Mouse (Mus musculus): ENCODE measurements around the gene Gm49333. TPM values are rescaled to one million over a fixed set of nuclear protein-coding genes. Genes with fewer than 3 reads are reported as not detected.
"Not testable (repeated sequence)": the region's sequence is repeated elsewhere in the genome, so short reads cannot be mapped to it uniquely, and the experiment has no call there.

Gene Gm49333
- polyA plus RNA-seq, 1 experiment from 2014 or later = not detected

GRCm38 (mm10) chr16:20642161-20642560, 30.8 kb downstream of the Gm49333 start:
- no peaks in the 10 kb centered on the region for H3K36me3 ChIP-seq (ENCODE audit: insufficient read depth, low read length)
- no peaks in the 10 kb centered on the region for H3K27me3 ChIP-seq (ENCODE audit: insufficient read depth, low read length)
- H3K27ac ChIP-seq = no peak overlapping the region
- no peaks in the 10 kb centered on the region for H3K4me1 ChIP-seq (replicated peaks; ENCODE audit: insufficient read depth, low read length)
- H3K9me3 ChIP-seq (replicated peaks; ENCODE audit: low read length) = no peaks in the 10 kb centered on the region
- no peak overlapping the region for H3K4me2 ChIP-seq (ENCODE audit: low read length)
- H3K9ac ChIP-seq (ENCODE audit: low read depth, low read length) = no peak overlapping the region
- no peak overlapping the region for H3K4me3 ChIP-seq (replicated peaks; ENCODE audit: low read depth, low read length)
- DNase-seq (ENCODE audit: low spot score) (peak; percentile 83), ATAC-seq (replicated peaks; ENCODE audit: low FRiP score, low read depth) (no peak)
- TF ChIP-seq CTCF (IDR thresholded peaks at IDR 0.05; ENCODE audit: low read depth) = peak; percentile 82
- under 1% methylated on average over 8 of the region's 8 CpGs for WGBS

- H3K4me2 ChIP-seq (ENCODE audit: low read length) = no peak overlapping the region
- no peak overlapping the region for H3K27ac ChIP-seq
- no peaks in the 10 kb centered on the region for H3K36me3 ChIP-seq (ENCODE audit: insufficient read depth, low read length)
- H3K4me3 ChIP-seq (replicated peaks; ENCODE audit: low read depth, low read length) = no peak overlapping the region
- no peaks in the 10 kb centered on the region for H3K4me1 ChIP-seq (replicated peaks; ENCODE audit: insufficient read depth, low read length)
- ATAC-seq (replicated peaks; ENCODE audit: low FRiP score, low read depth) (no peak), DNase-seq (ENCODE audit: low spot score) (no peak)
- WGBS = 87% methylated on average over 7 of the region's 7 CpGs
- H3K27me3 ChIP-seq (ENCODE audit: insufficient read depth, low read length) = no peaks in the 10 kb centered on the region
- no peaks in the 10 kb centered on the region for H3K9me3 ChIP-seq (replicated peaks; ENCODE audit: low read length)
- TF ChIP-seq CTCF (IDR thresholded peaks at IDR 0.05; ENCODE audit: low read depth) = no peak
- no peak overlapping the region for H3K9ac ChIP-seq (ENCODE audit: low read depth, low read length)
These were observed 32.5 kb downstream of the Gm49333 start for GRCm38 (mm10) chr16:20643911-20644310.

GRCm38 (mm10) chr16:20651076-20651946, 39.9 kb downstream of the Gm49333 start, which contains the start of gene Psmd2:
Gene Psmd2, plus strand, starts transcription at chr16:20651652.
- TF ChIP-seq CTCF (IDR thresholded peaks at IDR 0.05; ENCODE audit: low read depth) = 0 out of 2 replicates have a peak, but pooled peaks have one; percentile 25
- WGBS = 2% methylated on average over 46 of the region's 46 CpGs
- peak; percentile 97 for DNase-seq (ENCODE audit: low spot score)
- no peaks in the 10 kb centered on the region for H3K9me3 ChIP-seq (replicated peaks; ENCODE audit: low read length)
- peaks cover 18% of the 10 kb centered on the region for H3K36me3 ChIP-seq (ENCODE audit: insufficient read depth, low read length)
- H3K4me2 ChIP-seq (ENCODE audit: low read length) = peak within 1 kb of the TSS; percentile 64
- H3K4me1 ChIP-seq (replicated peaks; ENCODE audit: insufficient read depth, low read length) = no peaks in the 10 kb centered on the region
- H3K27ac ChIP-seq = peak within 1 kb of the TSS; percentile 75; the same call in 1 of the 2 replicates
- H3K27me3 ChIP-seq (ENCODE audit: insufficient read depth, low read length) = no peaks in the 10 kb centered on the region
- H3K9ac ChIP-seq (ENCODE audit: low read depth, low read length) = peak within 1 kb of the TSS; percentile 87
- H3K4me3 ChIP-seq (replicated peaks; ENCODE audit: low read depth, low read length) = peak within 1 kb of the TSS; percentile 84
- ATAC-seq (replicated peaks; ENCODE audit: low FRiP score, low read depth) = peak; percentile 94

GRCm38 (mm10) chr16:20651947-20652310, 40.5 kb downstream of the Gm49333 start:
- no peak for TF ChIP-seq CTCF (IDR thresholded peaks at IDR 0.05; ENCODE audit: low read depth)
- Histone ChIP-seq H3K4me3 (replicated peaks; ENCODE audit: low read depth, low read length) (peak overlapping the region; percentile 84), H3K36me3 (ENCODE audit: insufficient read depth, low read length) (peaks cover 24% of the 10 kb centered on the region), H3K4me1 (replicated peaks; ENCODE audit: insufficient read depth, low read length) (no peaks in the 10 kb centered on the region), H3K27ac (no peak overlapping the region), H3K27me3 (ENCODE audit: insufficient read depth, low read length) (no peaks in the 10 kb centered on the region), H3K9me3 (replicated peaks; ENCODE audit: low read length) (no peaks in the 10 kb centered on the region), H3K4me2 (ENCODE audit: low read length) (peak overlapping the region; percentile 64), H3K9ac (ENCODE audit: low read depth, low read length) (peak overlapping the region; percentile 87)
- no peak for ATAC-seq (replicated peaks; ENCODE audit: low FRiP score, low read depth)
- no peak for DNase-seq (ENCODE audit: low spot score)
- WGBS = 7% methylated on average over 12 of the region's 12 CpGs

GRCm38 (mm10) chr16:20653315-20653714, 41.9 kb downstream of the Gm49333 start:
- ATAC-seq (replicated peaks; ENCODE audit: low FRiP score, low read depth) = no peak
- no peak overlapping the region; the same call in 1 of the 2 replicates for H3K4me2 ChIP-seq (ENCODE audit: low read length)
- TF ChIP-seq CTCF (IDR thresholded peaks at IDR 0.05; ENCODE audit: low read depth) = 0 out of 2 replicates have a peak, but pooled peaks have one; percentile 12
- H3K9me3 ChIP-seq (replicated peaks; ENCODE audit: low read length) = no peaks in the 10 kb centered on the region
- H3K27ac ChIP-seq = no peak overlapping the region
- H3K27me3 ChIP-seq (ENCODE audit: insufficient read depth, low read length) = no peaks in the 10 kb centered on the region
- no peak for DNase-seq (ENCODE audit: low spot score)
- H3K9ac ChIP-seq (ENCODE audit: low read depth, low read length) = no peak overlapping the region
- peaks cover 37% of the 10 kb centered on the region for H3K36me3 ChIP-seq (ENCODE audit: insufficient read depth, low read length)
- WGBS = 60% methylated on average over 2 of the region's 2 CpGs
- H3K4me3 ChIP-seq (replicated peaks; ENCODE audit: low read depth, low read length) = no peak overlapping the region
- H3K4me1 ChIP-seq (replicated peaks; ENCODE audit: insufficient read depth, low read length) = no peaks in the 10 kb centered on the region

GRCm38 (mm10) chr16:20657661-20658060, 46.3 kb downstream of the Gm49333 start:
- ATAC-seq (replicated peaks; ENCODE audit: low FRiP score, low read depth) = no peak
- Histone ChIP-seq H3K36me3 (ENCODE audit: insufficient read depth, low read length) (peaks cover 72% of the 10 kb centered on the region), H3K9ac (ENCODE audit: low read depth, low read length) (no peak overlapping the region), H3K4me1 (replicated peaks; ENCODE audit: insufficient read depth, low read length) (no peaks in the 10 kb centered on the region), H3K9me3 (replicated peaks; ENCODE audit: low read length) (no peaks in the 10 kb centered on the region), H3K4me2 (ENCODE audit: low read length) (no peak overlapping the region), H3K27me3 (ENCODE audit: insufficient read depth, low read length) (no peaks in the 10 kb centered on the region), H3K27ac (no peak overlapping the region), H3K4me3 (replicated peaks; ENCODE audit: low read depth, low read length) (no peak overlapping the region)
- WGBS = 89% methylated on average over 4 of the region's 4 CpGs
- no peak for DNase-seq (ENCODE audit: low spot score)
- TF ChIP-seq CTCF (IDR thresholded peaks at IDR 0.05; ENCODE audit: low read depth) = no peak

GRCm38 (mm10) chr16:20668013-20668412, 56.6 kb downstream of the Gm49333 start, which contains the start of gene Eif4g1:
Gene Eif4g1, plus strand, starts transcription at chr16:20668313.
- not testable (repeated sequence) for H3K4me1 ChIP-seq (replicated peaks; ENCODE audit: insufficient read depth, low read length); H3K27me3 ChIP-seq (ENCODE audit: insufficient read depth, low read length); H3K9me3 ChIP-seq (replicated peaks; ENCODE audit: low read length); ATAC-seq (replicated peaks; ENCODE audit: low FRiP score, low read depth); H3K27ac ChIP-seq; H3K4me2 ChIP-seq (ENCODE audit: low read length); H3K36me3 ChIP-seq (ENCODE audit: insufficient read depth, low read length); DNase-seq (ENCODE audit: low spot score); H3K4me3 ChIP-seq (replicated peaks; ENCODE audit: low read depth, low read length); H3K9ac ChIP-seq (ENCODE audit: low read depth, low read length)
- WGBS = 95% methylated on average over 3 of the region's 6 CpGs
